Mouse (Mus musculus) limb, embryonic 14.5 days (tissue): Measurements from ENCODE around the gene Siae. TPM values are rescaled to one million over a fixed set of nuclear protein-coding genes. Genes with fewer than 3 reads are reported as not detected.
A peak's percentile ranks its signal among the peaks of the same experiment; 100 is the strongest.

ENCODE experiments used
- ATAC-seq: fragments of 200-750 bp; cut with Nextera tagmentation; 2 replicates; pipeline ENCODE4 v1.8.0; 2017; ENCODE audit warnings: low read depth, moderate number of reproducible peaks, moderate TSS enrichment; ENCODE audit not compliant: low FRiP score
- DNase-seq: peaks from one replicate; pipeline ENCODE4 v3.0.0-alpha.2; 2015; ENCODE audit warnings: low spot score
- H3K27ac ChIP-seq: fragments of 300-500 bp; sonication (generic); replicated peaks from 2 replicates; pipeline ENCODE4 v1.5.1; 2014; ENCODE audit warnings: low read depth, mild to moderate bottlenecking, low read length, moderate library complexity, mixed read lengths
- H3K27me3 ChIP-seq: fragments of 300-500 bp; sonication (generic); 2 replicates; pipeline ENCODE4 v1.6.1; 2014; ENCODE audit warnings: low read length, mixed read lengths; ENCODE audit not compliant: control insufficient read depth, insufficient read depth
- H3K36me3 ChIP-seq: fragments of 300-500 bp; sonication (generic); 2 replicates; pipeline ENCODE4 v1.6.1; 2014; ENCODE audit warnings: mild to moderate bottlenecking, low read length, moderate library complexity, mixed read lengths; ENCODE audit not compliant: control insufficient read depth, insufficient read depth
- H3K4me1 ChIP-seq: fragments of 300-500 bp; sonication (generic); 2 replicates; pipeline ENCODE4 v1.6.1; 2014; ENCODE audit warnings: antibody characterized with exemption, low read length, mixed read lengths; ENCODE audit not compliant: control insufficient read depth, insufficient read depth
- H3K4me2 ChIP-seq: fragments of 300-500 bp; sonication (generic); replicated peaks from 2 replicates; pipeline ENCODE4 v1.6.1; 2014; ENCODE audit warnings: low read depth, mild to moderate bottlenecking, low read length, moderate library complexity; ENCODE audit not compliant: severe bottlenecking
- H3K4me3 ChIP-seq: fragments of 300-500 bp; sonication (generic); replicated peaks from 2 replicates; pipeline ENCODE4 v1.5.1; 2014; ENCODE audit warnings: low read length
- H3K9ac ChIP-seq: fragments of 300-500 bp; sonication (generic); 2 replicates; pipeline ENCODE4 v1.6.1; 2014; ENCODE audit warnings: mild to moderate bottlenecking, low read depth, low read length, moderate library complexity; ENCODE audit not compliant: severe bottlenecking
- H3K9me3 ChIP-seq: fragments of 300-500 bp; sonication (generic); 2 replicates; pipeline ENCODE4 v1.6.1; 2016; ENCODE audit warnings: low read length; ENCODE audit not compliant: control insufficient read depth
- POLR2A ChIP-seq: fragments of 200-500 bp; IDR thresholded peaks from 2 replicates; pipeline ENCODE4 v1.8.0; 2012; ENCODE audit warnings: inconsistent platforms, mild to moderate bottlenecking, moderate library complexity, borderline replicate concordance; ENCODE audit not compliant: insufficient read depth, insufficient read length; ENCODE audit errors: extremely low read depth
- WGBS: fragments of 180-500 bp; shearing (Covaris S2); extraction: QIAGEN DNeasy Blood & Tissue Kit; methylation state at CpG from one replicate; pipeline ENCODE4 v1.1.7; 2014; 5-methylcytosine and 5-hydroxymethylcytosine counted together
- polyA plus RNA-seq, 2 experiments: library from polyadenylated mRNA; depleted of rRNA in 1 of 2; stranded (reverse) in 1 of 2; unstranded in 1 of 2; fragments of >200 nt; fragmentation: Nextera tagmentation in 1 of 2; extraction: Ambion mirVana in 1 of 2; gene quantifications; 2 replicates each; pipeline versions ENCODE4 v1.2.1 to v1.2.3; 2012 to 2014

The Siae gene
- polyA plus RNA-seq, 2 experiments = 8.1 to 9.4 TPM

- ATAC-seq (no peak), DNase-seq (no peak)
- Histone ChIP-seq H3K4me2 (no peak overlapping the region), H3K4me1 (no peaks in the 10 kb centered on the region), H3K36me3 (no peaks in the 10 kb centered on the region), H3K9me3 (no peaks in the 10 kb centered on the region), H3K27me3 (no peaks in the 10 kb centered on the region), H3K27ac (no peak overlapping the region), H3K9ac (no peak overlapping the region), H3K4me3 (no peak overlapping the region)
- no peak for TF ChIP-seq POLR2A
- 85% methylated on average over 3 of the region's 3 CpGs for WGBS
Observed at GRCm38 (mm10) chr9:37638721-37639120, 83.2 kb downstream of the Siae start.

DNA sequence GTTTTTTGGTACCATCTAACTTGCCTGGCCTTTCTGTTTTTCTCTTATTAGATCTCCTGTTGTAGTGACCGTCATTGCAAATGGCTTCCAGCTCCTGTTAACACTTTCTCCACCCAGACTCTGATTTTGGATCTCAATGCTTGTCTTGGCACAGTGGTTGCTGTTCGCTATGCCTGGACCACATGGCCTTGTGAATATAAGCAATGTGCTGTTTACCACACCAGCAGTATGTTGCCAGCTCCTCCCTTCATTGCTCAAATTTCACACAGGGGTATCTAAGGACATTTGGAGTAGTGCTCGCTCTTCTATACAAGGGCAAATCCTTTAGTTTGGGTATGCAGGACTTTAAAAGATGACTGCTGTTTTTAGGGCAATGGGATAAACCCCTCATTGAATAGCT, 90.7 kb downstream of the Siae start:
- Histone ChIP-seq H3K4me2 (no peak overlapping the region), H3K9ac (no peak overlapping the region), H3K9me3 (no peaks in the 10 kb centered on the region), H3K27me3 (no peaks in the 10 kb centered on the region), H3K4me1 (no peaks in the 10 kb centered on the region), H3K4me3 (no peak overlapping the region), H3K27ac (no peak overlapping the region), H3K36me3 (peaks cover 39% of the 10 kb centered on the region)
- TF ChIP-seq POLR2A = no peak
- ATAC-seq (no peak), DNase-seq (no peak)
- 85% methylated on average over 3 of the region's 3 CpGs for WGBS

- Histone ChIP-seq H3K36me3 (peaks cover 70% of the 10 kb centered on the region), H3K27me3 (no peaks in the 10 kb centered on the region), H3K9ac (no peak overlapping the region), H3K9me3 (no peaks in the 10 kb centered on the region), H3K27ac (no peak overlapping the region), H3K4me3 (no peak overlapping the region), H3K4me2 (no peak overlapping the region), H3K4me1 (peaks cover 3% of the 10 kb centered on the region; the same call in 1 of the 2 replicates)
- 93% methylated on average over 5 of the region's 5 CpGs for WGBS
- ATAC-seq = no peak
- DNase-seq = no peak
- no peak for TF ChIP-seq POLR2A
Observed at GRCm38 (mm10) chr9:37650639-37651038, 95.1 kb downstream of the Siae start.

DNA sequence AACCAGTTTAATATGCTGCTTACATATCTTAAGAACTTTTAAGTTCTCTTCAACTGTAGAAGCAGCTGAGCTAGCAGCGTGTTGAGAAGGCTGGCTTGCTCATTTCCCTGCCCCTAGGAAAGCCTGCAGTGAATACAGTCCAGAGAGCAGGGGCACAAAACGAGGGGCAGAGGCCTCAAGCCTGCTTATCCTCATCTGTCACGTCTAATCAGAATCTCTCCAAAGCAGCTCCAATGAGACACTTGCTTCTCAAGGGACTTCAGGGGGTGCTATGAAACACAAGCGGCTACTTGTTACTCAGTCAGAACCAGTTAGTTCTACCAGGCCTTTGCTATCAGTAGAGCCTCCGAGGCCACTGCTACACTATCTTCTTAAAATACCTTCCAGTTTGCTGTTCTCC, 98.3 kb downstream of the Siae start:
- ATAC-seq (no peak), DNase-seq (no peak)
- Histone ChIP-seq H3K9ac (no peak overlapping the region), H3K36me3 (peaks cover 55% of the 10 kb centered on the region), H3K9me3 (no peaks in the 10 kb centered on the region), H3K4me3 (no peak overlapping the region), H3K4me1 (peaks cover 6% of the 10 kb centered on the region; the same call in 1 of the 2 replicates), H3K27me3 (no peaks in the 10 kb centered on the region), H3K27ac (no peak overlapping the region), H3K4me2 (no peak overlapping the region)
- WGBS = 90% methylated on average over 5 of the region's 5 CpGs
- TF ChIP-seq POLR2A = no peak

DNA sequence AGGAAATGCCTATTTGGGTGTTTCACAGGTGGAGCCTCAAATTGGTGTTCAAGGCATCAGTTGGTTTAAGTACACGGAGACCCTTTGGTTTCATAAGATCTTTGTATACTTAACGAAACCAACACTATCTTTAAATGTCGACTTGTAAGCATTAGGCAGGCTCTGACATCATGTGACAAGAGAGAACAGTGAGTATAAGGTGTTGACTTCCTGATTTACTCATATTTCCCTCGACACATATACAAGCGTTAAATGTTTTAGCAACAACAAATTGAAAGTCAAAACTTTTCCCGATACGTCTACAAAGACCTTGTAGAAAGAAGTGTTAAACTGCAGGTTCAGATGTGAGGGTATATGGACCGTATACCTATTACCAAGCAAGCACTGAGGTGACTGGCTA, 100.5 kb downstream of the Siae start:
- ATAC-seq (no peak), DNase-seq (no peak)
- TF ChIP-seq POLR2A = no peak
- H3K9me3 ChIP-seq = no peaks in the 10 kb centered on the region
- peaks cover 6% of the 10 kb centered on the region; the same call in 1 of the 2 replicates for H3K4me1 ChIP-seq
- no peaks in the 10 kb centered on the region for H3K27me3 ChIP-seq
- H3K4me2 ChIP-seq = peak overlapping the region; percentile 65
- H3K36me3 ChIP-seq = peaks cover 33% of the 10 kb centered on the region
- H3K4me3 ChIP-seq = peak overlapping the region; percentile 78
- H3K27ac ChIP-seq = 0 out of 2 replicates have a peak overlapping the region, but pooled peaks have one; percentile 95
- peak overlapping the region; percentile 81 for H3K9ac ChIP-seq
- WGBS = 54% methylated on average over 8 of the region's 8 CpGs

- ATAC-seq (no peak), DNase-seq (no peak)
- Histone ChIP-seq H3K27me3 (no peaks in the 10 kb centered on the region), H3K27ac (peak overlapping the region; percentile 95), H3K4me2 (peak overlapping the region; percentile 65), H3K9me3 (no peaks in the 10 kb centered on the region), H3K4me1 (peaks cover 6% of the 10 kb centered on the region; the same call in 1 of the 2 replicates), H3K36me3 (peaks cover 28% of the 10 kb centered on the region), H3K9ac (peak overlapping the region; percentile 81), H3K4me3 (peak overlapping the region; percentile 78)
- no peak for TF ChIP-seq POLR2A
- 1% methylated on average over 10 of the region's 10 CpGs for WGBS
Observed at GRCm38 (mm10) chr9:37656439-37656881, 101.0 kb downstream of the Siae start.
